Mouse (Mus musculus): Measurements from ENCODE around the gene Mapk6. TPM values are rescaled to one million over a fixed set of nuclear protein-coding genes. Genes with fewer than 3 reads are reported as not detected.
"Not testable (repeated sequence)": the region's sequence is repeated elsewhere in the genome, so short reads cannot be mapped to it uniquely, and the experiment has no call there.

The Mapk6 gene
- 28.0 and 30.5 TPM in 2 replicates for polyA plus RNA-seq (2015; fragmentation: Nextera tagmentation; extraction: Ambion mirVana)

DNA sequence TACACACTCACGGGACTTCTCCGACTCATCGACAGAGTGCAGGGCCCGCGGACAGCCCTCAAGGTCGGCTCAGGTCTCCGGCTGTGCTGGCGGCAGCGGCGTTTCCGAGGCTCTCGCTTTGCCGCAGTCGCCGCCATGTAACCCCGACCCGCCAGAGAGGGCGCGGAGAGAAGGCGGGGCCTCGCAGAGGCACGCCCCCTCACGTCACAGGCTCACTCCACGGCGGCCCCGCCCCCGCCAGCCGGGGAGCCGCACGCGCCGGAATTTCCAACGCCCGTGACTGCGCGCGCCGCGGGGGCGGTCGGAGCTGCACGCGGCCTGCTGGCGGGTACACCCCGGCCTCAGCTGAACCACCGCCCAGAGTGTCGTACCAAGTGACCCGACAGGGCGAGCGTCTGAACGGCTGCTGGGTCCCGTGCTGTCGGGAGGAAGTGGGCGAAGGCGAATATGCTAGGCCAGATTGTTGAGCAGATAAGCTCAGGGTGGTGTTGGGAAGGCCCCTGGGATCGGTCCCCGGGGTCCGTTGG lies at the start of gene Mapk6:
Gene Mapk6, minus strand, starts transcription at position 154 of the 527 bp plus-strand sequence.
- Histone ChIP-seq H3K27me3 (replicated peaks; ENCODE audit: insufficient read depth, low read length) (no peaks in the 10 kb centered on the region), H3K9ac (replicated peaks; ENCODE audit: low read depth) (peak within 1 kb of the TSS; percentile 88), H3K9me3 (ENCODE audit: low read length) (no peaks in the 10 kb centered on the region), H3K36me3 (ENCODE audit: insufficient read depth, low read length) (no peaks in the 10 kb centered on the region), H3K4me3 (ENCODE audit: low read depth, low read length) (peak within 1 kb of the TSS; percentile 72), H3K4me1 (ENCODE audit: insufficient read depth, low read depth, low read length) (peaks cover 13% of the 10 kb centered on the region), H3K4me2 (replicated peaks; ENCODE audit: low read depth, low read length) (peak within 1 kb of the TSS; percentile 77), H3K27ac (ENCODE audit: low read length) (peak within 1 kb of the TSS; percentile 99)
- TF ChIP-seq CTCF (IDR thresholded peaks at IDR 0.05), result peak; percentile 33; the same call in 1 of the 2 replicates
- TF ChIP-seq EP300 (IDR thresholded peaks at IDR 0.05), result no peak
- DNase-seq (ENCODE audit: low spot score) (peak; percentile 97), ATAC-seq (peak; percentile 94)
- WGBS, result 1% methylated on average over 42 of the region's 58 CpGs

DNA sequence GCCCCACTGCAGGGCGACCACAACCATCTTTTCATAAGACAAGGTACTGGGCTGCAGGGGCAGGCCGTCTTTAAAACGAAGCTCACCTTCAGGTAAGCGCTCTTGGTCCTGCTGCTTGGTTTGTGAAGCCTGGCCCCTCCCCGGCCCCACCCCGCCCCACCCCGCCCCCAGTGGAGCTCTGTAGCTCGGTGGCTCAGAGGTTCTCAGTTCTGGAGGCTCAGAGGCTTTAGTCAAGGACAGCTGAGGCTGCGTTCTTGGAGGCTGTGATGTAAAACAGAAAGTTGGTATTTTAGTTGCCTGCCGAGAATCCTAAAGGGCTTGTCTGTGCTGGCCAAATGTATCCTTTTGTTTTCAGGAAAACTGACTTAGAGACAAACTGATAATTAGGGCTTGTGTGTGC lies 45.9 kb upstream of the Mapk6 start:
- no peaks in the 10 kb centered on the region for H3K4me1 ChIP-seq (ENCODE audit: insufficient read depth, low read depth, low read length)
- no peaks in the 10 kb centered on the region for H3K9me3 ChIP-seq (ENCODE audit: low read length)
- no peak overlapping the region for H3K9ac ChIP-seq (replicated peaks; ENCODE audit: low read depth)
- no peak overlapping the region for H3K27ac ChIP-seq (ENCODE audit: low read length)
- WGBS, result 83% methylated on average over 9 of the region's 10 CpGs
- no peak for DNase-seq (ENCODE audit: low spot score)
- H3K4me2 ChIP-seq (replicated peaks; ENCODE audit: low read depth, low read length), result no peak overlapping the region
- no peaks in the 10 kb centered on the region for H3K27me3 ChIP-seq (replicated peaks; ENCODE audit: insufficient read depth, low read length)
- H3K4me3 ChIP-seq (ENCODE audit: low read depth, low read length), result no peak overlapping the region
- peaks cover 45% of the 10 kb centered on the region for H3K36me3 ChIP-seq (ENCODE audit: insufficient read depth, low read length)
- TF ChIP-seq EP300 (IDR thresholded peaks at IDR 0.05) (no peak), CTCF (IDR thresholded peaks at IDR 0.05) (no peak)
- ATAC-seq, result no peak

DNA sequence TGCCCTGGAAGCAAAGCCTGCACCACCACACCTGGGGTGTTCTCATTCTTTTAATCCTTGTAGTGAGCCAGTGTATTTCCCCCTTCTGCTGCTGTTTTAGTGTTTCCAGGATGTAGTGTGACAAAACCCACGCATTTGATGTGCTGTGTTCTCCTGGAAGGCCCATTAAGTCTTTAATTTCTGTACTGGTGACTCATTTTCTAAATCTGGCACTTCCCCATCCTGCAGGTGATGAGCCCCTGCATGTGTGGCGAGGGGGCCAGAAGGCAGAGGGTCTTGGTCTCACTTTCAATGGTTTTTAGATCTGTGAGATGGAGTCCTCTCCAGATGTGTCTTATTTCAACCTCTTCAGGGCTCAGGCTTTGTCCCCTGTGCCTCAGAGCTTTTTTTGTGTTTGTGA lies 44.2 kb upstream of the Mapk6 start:
- TF ChIP-seq EP300 (IDR thresholded peaks at IDR 0.05) (no peak), CTCF (IDR thresholded peaks at IDR 0.05) (no peak)
- Histone ChIP-seq H3K27ac (ENCODE audit: low read length) (no peak overlapping the region), H3K9me3 (ENCODE audit: low read length) (no peaks in the 10 kb centered on the region), H3K4me2 (replicated peaks; ENCODE audit: low read depth, low read length) (no peak overlapping the region), H3K4me1 (ENCODE audit: insufficient read depth, low read depth, low read length) (no peaks in the 10 kb centered on the region), H3K27me3 (replicated peaks; ENCODE audit: insufficient read depth, low read length) (no peaks in the 10 kb centered on the region), H3K4me3 (ENCODE audit: low read depth, low read length) (no peak overlapping the region), H3K9ac (replicated peaks; ENCODE audit: low read depth) (no peak overlapping the region), H3K36me3 (ENCODE audit: insufficient read depth, low read length) (peaks cover 46% of the 10 kb centered on the region)
- DNase-seq (ENCODE audit: low spot score), result no peak
- 80% methylated on average over 2 of the region's 2 CpGs for WGBS
- ATAC-seq, result no peak

DNA sequence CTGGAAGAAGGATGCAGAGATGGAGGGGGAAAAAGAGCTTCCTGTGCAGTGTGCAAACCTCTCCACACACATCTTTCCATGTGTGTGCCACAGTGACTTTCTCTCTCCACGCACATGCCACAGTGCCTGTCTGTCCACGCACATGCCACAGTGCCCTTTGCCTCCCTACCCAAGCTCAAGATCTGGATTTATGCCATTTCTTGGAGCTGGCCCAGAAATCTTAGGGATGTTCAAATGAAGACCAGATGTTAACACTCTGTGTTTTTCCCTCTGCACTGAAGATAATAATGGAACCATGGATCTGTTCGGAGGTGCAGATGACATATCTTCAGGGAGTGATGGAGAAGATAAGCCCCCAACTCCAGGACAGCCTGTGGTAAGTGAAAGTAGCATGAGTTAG lies 38.2 kb upstream of the Mapk6 start:
- TF ChIP-seq CTCF (IDR thresholded peaks at IDR 0.05) (no peak), EP300 (IDR thresholded peaks at IDR 0.05) (no peak)
- Histone ChIP-seq H3K4me3 (ENCODE audit: low read depth, low read length) (no peak overlapping the region), H3K9ac (replicated peaks; ENCODE audit: low read depth) (no peak overlapping the region), H3K36me3 (ENCODE audit: insufficient read depth, low read length) (peaks cover 37% of the 10 kb centered on the region), H3K27ac (ENCODE audit: low read length) (no peak overlapping the region), H3K27me3 (replicated peaks; ENCODE audit: insufficient read depth, low read length) (no peaks in the 10 kb centered on the region), H3K4me1 (ENCODE audit: insufficient read depth, low read depth, low read length) (no peaks in the 10 kb centered on the region), H3K9me3 (ENCODE audit: low read length) (no peaks in the 10 kb centered on the region), H3K4me2 (replicated peaks; ENCODE audit: low read depth, low read length) (no peak overlapping the region)
- WGBS, result 88% methylated on average over 3 of the region's 3 CpGs
- no peak for ATAC-seq
- DNase-seq (ENCODE audit: low spot score), result no peak

DNA sequence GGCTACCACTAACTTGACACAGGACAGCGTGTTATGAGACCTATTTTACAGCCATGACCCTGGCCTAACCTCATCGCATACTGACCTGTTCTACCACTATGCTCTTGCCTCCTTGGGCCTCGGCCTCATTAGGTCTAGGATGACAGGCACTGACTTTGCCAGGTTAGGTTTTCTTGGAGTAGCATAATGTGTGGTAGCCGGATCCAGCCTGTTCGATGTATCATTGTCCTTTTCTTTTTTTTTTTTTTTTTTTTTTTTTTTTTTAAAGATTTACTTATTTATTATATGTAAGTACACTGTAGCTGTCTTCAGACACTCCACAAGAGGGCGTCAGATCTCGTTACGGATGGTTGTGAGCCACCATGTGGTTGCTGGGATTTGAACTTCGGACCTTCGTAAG lies 36.8 kb upstream of the Mapk6 start:
- not testable (repeated sequence) for H3K4me1 ChIP-seq (ENCODE audit: insufficient read depth, low read depth, low read length); H3K4me2 ChIP-seq (replicated peaks; ENCODE audit: low read depth, low read length); H3K4me3 ChIP-seq (ENCODE audit: low read depth, low read length); H3K9me3 ChIP-seq (ENCODE audit: low read length); DNase-seq (ENCODE audit: low spot score); ATAC-seq; H3K9ac ChIP-seq (replicated peaks; ENCODE audit: low read depth); H3K27ac ChIP-seq (ENCODE audit: low read length); H3K27me3 ChIP-seq (replicated peaks; ENCODE audit: insufficient read depth, low read length)
- 86% methylated on average over 10 of the region's 10 CpGs for WGBS
- H3K36me3 ChIP-seq (ENCODE audit: insufficient read depth, low read length), result peaks cover 33% of the 10 kb centered on the region

DNA sequence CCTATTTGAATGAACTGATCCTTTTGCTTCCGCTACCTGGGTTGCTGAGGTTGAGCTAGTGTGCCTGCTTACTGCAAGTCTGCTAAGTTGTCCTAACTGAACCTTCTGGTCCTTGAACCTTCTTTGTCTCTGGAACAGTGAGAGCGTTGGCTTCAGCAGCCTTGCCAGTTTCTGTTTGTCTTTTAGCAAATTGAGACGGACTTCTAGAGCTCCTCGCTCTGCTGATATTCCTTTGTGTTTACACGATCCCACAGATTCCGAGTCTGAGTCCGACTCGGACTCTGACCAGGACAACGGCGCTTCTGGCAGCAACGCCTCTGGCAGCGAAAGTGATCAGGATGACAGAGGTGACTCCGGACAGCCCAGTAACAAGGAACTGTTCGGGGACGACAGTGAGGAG lies 35.2 kb upstream of the Mapk6 start:
- H3K36me3 ChIP-seq (ENCODE audit: insufficient read depth, low read length), result peaks cover 27% of the 10 kb centered on the region
- DNase-seq (ENCODE audit: low spot score), result no peak
- no peak for ATAC-seq

More for the DNA sequence above, 35.2 kb upstream of the Mapk6 start:
- Histone ChIP-seq H3K9ac (replicated peaks; ENCODE audit: low read depth) (no peak overlapping the region), H3K9me3 (ENCODE audit: low read length) (no peaks in the 10 kb centered on the region), H3K27ac (ENCODE audit: low read length) (no peak overlapping the region), H3K27me3 (replicated peaks; ENCODE audit: insufficient read depth, low read length) (no peaks in the 10 kb centered on the region), H3K4me2 (replicated peaks; ENCODE audit: low read depth, low read length) (no peak overlapping the region), H3K4me1 (ENCODE audit: insufficient read depth, low read depth, low read length) (peaks cover 8% of the 10 kb centered on the region; the same call in 1 of the 2 replicates), H3K4me3 (ENCODE audit: low read depth, low read length) (no peak overlapping the region)
- WGBS, result 85% methylated on average over 15 of the region's 15 CpGs
- TF ChIP-seq CTCF (IDR thresholded peaks at IDR 0.05), result no peak
- TF ChIP-seq EP300 (IDR thresholded peaks at IDR 0.05), result no peak
